In the genomic region with DNA sequence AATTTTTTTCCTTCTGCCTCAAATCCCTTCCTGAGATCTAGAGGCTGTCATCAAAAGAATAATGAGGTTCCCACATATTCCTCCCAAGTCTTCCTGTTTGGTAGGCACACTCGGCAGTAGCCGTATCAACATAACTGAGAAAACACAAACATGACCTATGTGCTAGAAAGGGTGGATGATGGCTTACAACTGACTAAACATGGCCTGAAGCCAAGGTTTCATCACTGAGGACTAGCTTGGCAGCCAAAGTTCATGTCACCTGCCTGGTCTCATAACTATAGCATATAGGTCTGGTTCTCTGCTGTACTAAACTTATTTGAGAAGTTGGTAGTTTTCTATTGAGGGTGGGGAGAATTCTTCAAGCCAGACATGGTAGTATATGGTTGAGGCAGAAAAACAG, we compare ENCODE assay signal across 31 mouse cellular contexts. TPM values are rescaled to one million over a fixed set of nuclear protein-coding genes. Genes with fewer than 3 reads are reported as not detected.
DNase-seq lines count a peak whose midpoint lies in the region; ATAC-seq and TF ChIP-seq lines count a peak whose summit lies in the region.
"Had no signal": no experiment of that assay in that cellular context is flagged by ENCODE, and none has a peak within 500 bp of the region (broad histone marks: within the 10 kb centered on the region; RNA-seq: fewer than 3 reads in every experiment).

No protein-coding gene starts in this region.

- TF ChIP-seq POLR2A in kidney, adult 2 months (IDR thresholded peaks at IDR 0.05; ENCODE audit: low read depth, low read length) = no peak

- H3K4me1 ChIP-seq in kidney, adult 2 months (ENCODE audit: control insufficient read depth, insufficient read depth, low read length) = no peaks in the 10 kb centered on the region
- H3K4me1 ChIP-seq in kidney, embryonic 14.5 days (ENCODE audit: control insufficient read depth, insufficient read depth, low read length) = no peaks in the 10 kb centered on the region
- H3K4me1 ChIP-seq in liver, embryonic 15.5 days (replicated peaks) = no peaks in the 10 kb centered on the region
- no peaks in the 10 kb centered on the region for H3K4me1 ChIP-seq in forebrain, embryonic 15.5 days
- H3K4me1 ChIP-seq: embryonic facial prominence, embryonic 10.5 days; embryonic facial prominence, embryonic 15.5 days; forebrain, embryonic 12.5 days; heart, embryonic 12.5 days; hindbrain, embryonic 13.5 days; limb, embryonic 13.5 days had no signal

- no peak overlapping the region for H3K4me2 ChIP-seq in kidney, embryonic 14.5 days (replicated peaks; ENCODE audit: low read depth, low read length)
- no peak overlapping the region for H3K4me2 ChIP-seq in liver, embryonic 15.5 days
- no peak overlapping the region for H3K4me2 ChIP-seq in forebrain, embryonic 15.5 days (replicated peaks)
- H3K4me2 ChIP-seq: embryonic facial prominence, embryonic 15.5 days; forebrain, embryonic 12.5 days; heart, embryonic 12.5 days; hindbrain, embryonic 13.5 days; limb, embryonic 13.5 days; lung, embryonic 14.5 days; midbrain, embryonic 11.5 days had no signal

- WGBS in kidney, adult 2 months = 20% methylated on average over 2 of the region's 2 CpGs
- WGBS in kidney, embryonic 14.5 days = 53% methylated on average over 2 of the region's 2 CpGs
- WGBS in liver, embryonic 15.5 days (ENCODE audit: insufficient replicate concordance) = 60% methylated on average over 2 of the region's 2 CpGs
- 82% methylated on average over 2 of the region's 2 CpGs for WGBS in forebrain, embryonic 15.5 days

- no peak for ATAC-seq in kidney, embryonic 14.5 days (ENCODE audit: low FRiP score, low TSS enrichment)
- peak; percentile 57 for ATAC-seq in liver, embryonic 15.5 days (ENCODE audit: insufficient read depth)
- no peak for ATAC-seq in forebrain, embryonic 15.5 days (replicated peaks)
- ATAC-seq: midbrain, embryonic 16.5 days; Patski had no signal

- H3K4me3 ChIP-seq in kidney, adult 2 months (ENCODE audit: insufficient read depth, low read depth, low read length) = no peak overlapping the region
- H3K4me3 ChIP-seq in kidney, embryonic 14.5 days (ENCODE audit: low read length) = no peak overlapping the region
- no peak overlapping the region for H3K4me3 ChIP-seq in liver, embryonic 15.5 days (replicated peaks)
- no peak overlapping the region for H3K4me3 ChIP-seq in forebrain, embryonic 15.5 days
- H3K4me3 ChIP-seq: embryonic facial prominence, embryonic 10.5 days; embryonic facial prominence, embryonic 15.5 days; forebrain, embryonic 12.5 days; heart, embryonic 12.5 days; hindbrain, embryonic 13.5 days; left cerebral cortex, adult 2 months; limb, embryonic 13.5 days had no signal

- H3K27ac ChIP-seq in kidney, adult 2 months (ENCODE audit: insufficient read depth, low read depth, low read length) = no peak overlapping the region
- H3K27ac ChIP-seq in kidney, embryonic 14.5 days (ENCODE audit: low read depth, low read length) = no peak overlapping the region
- no peak overlapping the region for H3K27ac ChIP-seq in liver, embryonic 15.5 days (replicated peaks)
- no peak overlapping the region for H3K27ac ChIP-seq in forebrain, embryonic 15.5 days (replicated peaks)
- H3K27ac ChIP-seq: embryonic facial prominence, embryonic 10.5 days; embryonic facial prominence, embryonic 15.5 days; forebrain, embryonic 12.5 days; hindbrain, embryonic 13.5 days; kidney, postnatal 0 days; left cerebral cortex, adult 2 months; limb, embryonic 13.5 days had no signal

- no peaks in the 10 kb centered on the region for H3K27me3 ChIP-seq in kidney, adult 2 months (replicated peaks; ENCODE audit: control insufficient read depth, insufficient read depth, low read length)
- H3K27me3 ChIP-seq in kidney, embryonic 14.5 days (ENCODE audit: control insufficient read depth, insufficient read depth, low read length) = no peaks in the 10 kb centered on the region
- no peaks in the 10 kb centered on the region for H3K27me3 ChIP-seq in liver, embryonic 15.5 days
- H3K27me3 ChIP-seq in forebrain, embryonic 15.5 days = no peaks in the 10 kb centered on the region
- H3K27me3 ChIP-seq: embryonic facial prominence, embryonic 15.5 days; forebrain, embryonic 12.5 days; heart, embryonic 12.5 days; hindbrain, embryonic 13.5 days; limb, embryonic 13.5 days had no signal

- H3K9ac ChIP-seq in kidney, embryonic 14.5 days (ENCODE audit: low read depth, low read length) = no peak overlapping the region
- no peak overlapping the region for H3K9ac ChIP-seq in liver, embryonic 15.5 days
- H3K9ac ChIP-seq in forebrain, embryonic 15.5 days (replicated peaks) = no peak overlapping the region
- H3K9ac ChIP-seq: embryonic facial prominence, embryonic 15.5 days; forebrain, embryonic 12.5 days; heart, embryonic 12.5 days; hindbrain, embryonic 13.5 days; limb, embryonic 13.5 days; lung, embryonic 14.5 days had no signal

- no peaks in the 10 kb centered on the region for H3K9me3 ChIP-seq in kidney, embryonic 14.5 days (ENCODE audit: control insufficient read depth, low read length)
- no peaks in the 10 kb centered on the region for H3K9me3 ChIP-seq in liver, embryonic 15.5 days (replicated peaks)
- H3K9me3 ChIP-seq in forebrain, embryonic 15.5 days = no peaks in the 10 kb centered on the region
- H3K9me3 ChIP-seq: embryonic facial prominence, embryonic 10.5 days; embryonic facial prominence, embryonic 15.5 days; forebrain, embryonic 12.5 days; G1E; heart, embryonic 12.5 days; hindbrain, embryonic 13.5 days; limb, embryonic 13.5 days had no signal

- H3K36me3 ChIP-seq in kidney, adult 2 months (ENCODE audit: control insufficient read depth, insufficient read depth, low read length) = no peaks in the 10 kb centered on the region
- H3K36me3 ChIP-seq in kidney, embryonic 14.5 days (ENCODE audit: control insufficient read depth, insufficient read depth, low read length) = no peaks in the 10 kb centered on the region
- peaks cover 15% of the 10 kb centered on the region for H3K36me3 ChIP-seq in liver, embryonic 15.5 days (replicated peaks)
- no peaks in the 10 kb centered on the region for H3K36me3 ChIP-seq in forebrain, embryonic 15.5 days
- H3K36me3 ChIP-seq: embryonic facial prominence, embryonic 10.5 days; embryonic facial prominence, embryonic 15.5 days; forebrain, embryonic 12.5 days; G1E; heart, embryonic 12.5 days; hindbrain, embryonic 13.5 days; limb, embryonic 13.5 days had no signal

- peak; percentile 21 for DNase-seq in adrenal gland, adult 2 months
- no peak for DNase-seq in adrenal gland, postnatal 4 days (ENCODE audit: low spot score in 2 of 2)
- peak; percentile 7 for DNase-seq in kidney, adult 2 months
- DNase-seq in adipocyte (ENCODE audit: low spot score) (peak; percentile 74), MN1 (ENCODE audit: low spot score) (no peak)
- DNase-seq: cerebellum, adult 18-20 months; cerebellum, postnatal 14 days; gastrocnemius, postnatal 25 days; heart, adult 18-20 months; heart, postnatal 4 days; kidney, adult 18-20 months; lung, embryonic 14.5 days; lung, postnatal 14 days; right cerebral cortex, postnatal 25 days; thymus, adult 18-20 months; thymus, postnatal 25 days had no signal

- TF ChIP-seq CTCF in kidney, adult 2 months (conservative IDR thresholded peaks at IDR 0.05; ENCODE audit: insufficient read depth, insufficient read length, low read depth, low read length) = no peak

RNA-seq across cellular contexts. Expression of a gene that starts 40.4 kb away (rescaled TPM):
- total RNA-seq in adrenal gland, adult 2 months (2021) = 10 to 100 TPM; 22.1 to 27.8 TPM
- 26.1 and 31.8 TPM in 2 replicates for polyA plus RNA-seq in adrenal gland, adult 2 months (2012; rRNA removed)
- total RNA-seq in adrenal gland, postnatal 4 days (2021) = 10 to 100 TPM; 19.5 to 22.2 TPM
- polyA plus RNA-seq in kidney, adult 2 months (2012; rRNA removed) = 11.2 and 12.8 TPM in 2 replicates
- 6.6 and 12.0 TPM in 2 replicates for polyA plus RNA-seq in kidney, embryonic 14.5 days (2014; fragmentation: Nextera tagmentation; extraction: Ambion mirVana)
- polyA plus RNA-seq in liver, embryonic 15.5 days (2015; fragmentation: Nextera tagmentation; extraction: Ambion mirVana) = 26.0 and 27.7 TPM in 2 replicates
- polyA plus RNA-seq in forebrain, embryonic 15.5 days (2015; fragmentation: Nextera tagmentation; extraction: Ambion mirVana) = 6.9 and 7.2 TPM in 2 replicates

RNA-seq across cellular contexts. Expression of a gene that starts 56.8 kb away (rescaled TPM):
- total RNA-seq in adrenal gland, adult 2 months (2021) = 10 to 100 TPM in 1 of 2 experiments, 1 to 10 TPM in 1; 1.1 to 10.2 TPM
- polyA plus RNA-seq in adrenal gland, adult 2 months (2012; rRNA removed) = 0.30 and 0.47 TPM in 2 replicates
- total RNA-seq in adrenal gland, postnatal 4 days (2021) = 10 to 100 TPM in 1 of 2 experiments, 1 to 10 TPM in 1; 3.4 to 22.7 TPM
- 3.8 and 3.9 TPM in 2 replicates for polyA plus RNA-seq in kidney, adult 2 months (2012; rRNA removed)
- 0.21 and 0.27 TPM in 2 replicates for polyA plus RNA-seq in kidney, embryonic 14.5 days (2014; fragmentation: Nextera tagmentation; extraction: Ambion mirVana)
- 11.2 and 13.4 TPM in 2 replicates for polyA plus RNA-seq in liver, embryonic 15.5 days (2015; fragmentation: Nextera tagmentation; extraction: Ambion mirVana)
- polyA plus RNA-seq in forebrain, embryonic 15.5 days (2015; fragmentation: Nextera tagmentation; extraction: Ambion mirVana) = 0.09 and 0.27 TPM in 2 replicates

Comparison
In these comparisons a context has a peak if more than half of its experiments do, and no peak if none do; other contexts are left out.
1. DNase-seq: peak in adrenal gland, adult 2 months (single experiment), kidney, adult 2 months (single experiment) and adipocyte (single experiment); none in adrenal gland, postnatal 4 days (0 of 2) and MN1 (single experiment).